ENCODE assay signal across 15 mouse cellular contexts in genomic region chr4:109234806-109235350, GRCm38 (mm10). TPM values are rescaled to one million over a fixed set of nuclear protein-coding genes. Genes with fewer than 3 reads are reported as not detected.
DNase-seq lines count a peak whose midpoint lies in the region; ATAC-seq and TF ChIP-seq lines count a peak whose summit lies in the region.
"Had no signal": no experiment of that assay in that cellular context is flagged by ENCODE, and none has a peak within 500 bp of the region (broad histone marks: within the 10 kb centered on the region; RNA-seq: fewer than 3 reads in every experiment).

No protein-coding gene starts in this region.

- TF ChIP-seq POLR2A in brain, embryonic 14.5 days (IDR thresholded peaks at IDR 0.05; ENCODE audit: borderline replicate concordance, extremely low read depth, insufficient read depth, insufficient read length, poor library complexity, severe bottlenecking): no peak

- DNase-seq in cerebellum, postnatal 10 days: peak; percentile 31 to 52
- DNase-seq in layer of hippocampus, postnatal 36 days: peak; percentile 18 to 37
- DNase-seq in layer of hippocampus, adult 18-20 months (ENCODE audit: low spot score in 2 of 2): no peak
- peak; percentile 18 for DNase-seq in 3134 (ENCODE audit: extremely low read depth, insufficient read length, low spot score)
- peak; percentile 63 for DNase-seq in brain, embryonic 14.5 days (ENCODE audit: low read depth)
- DNase-seq in liver: no peak
- no peak for DNase-seq in thymus, adult 18-20 months
- DNase-seq: adrenal gland, adult 8-10 months; heart, adult 2 months; liver, postnatal 0 days had no signal

- no peak for ATAC-seq in cerebellum, adult (ENCODE audit: insufficient number of reproducible peaks, low FRiP score, low TSS enrichment)
- ATAC-seq: forebrain, embryonic 15.5 days; inflammation-experienced regulatory T-cells, adult 6 months; liver, postnatal 0 days had no signal

- TF ChIP-seq CTCF in brain, embryonic 14.5 days (IDR thresholded peaks at IDR 0.05; ENCODE audit: borderline replicate concordance, extremely low read depth, insufficient read depth, insufficient read length): no peak

RNA-seq across cellular contexts. Expression of gene Calr4, which starts 0.6 kb away (rescaled TPM):
- under 1 TPM; 0.71 to 0.75 TPM for total RNA-seq in layer of hippocampus, postnatal 36 days (2021)
- total RNA-seq in layer of hippocampus, adult 18-20 months (2021): 1 to 10 TPM in 1 of 2 experiments, under 1 TPM in 1; 0.94 to 1.4 TPM
- 0.40 and 0.89 TPM in 2 replicates for polyA plus RNA-seq in brain, embryonic 14.5 days (2012; rRNA removed)
- total RNA-seq: gastrocnemius, adult 18-20 months; heart, adult 2 months had no signal
- polyA plus RNA-seq: heart, adult 2 months; heart, embryonic 16.5 days; inflammation-experienced regulatory T-cells, adult 6 months; liver, postnatal 0 days had no signal

RNA-seq across cellular contexts. Expression of gene Osbpl9, which starts 32.8 kb away (rescaled TPM):
- 10 to 100 TPM; 50.6 to 54.0 TPM for total RNA-seq in layer of hippocampus, postnatal 36 days (2021)
- 10 to 100 TPM; 48.3 to 54.0 TPM for total RNA-seq in layer of hippocampus, adult 18-20 months (2021)
- polyA plus RNA-seq in brain, embryonic 14.5 days (2012; rRNA removed): 79.1 and 85.6 TPM in 2 replicates

RNA-seq across cellular contexts. Expression of gene Eps15, which starts 45.2 kb away (rescaled TPM):
- total RNA-seq in layer of hippocampus, postnatal 36 days (2021): 100 to 1,000 TPM; 236 to 254 TPM
- 100 to 1,000 TPM; 218 to 234 TPM for total RNA-seq in layer of hippocampus, adult 18-20 months (2021)
- 42.1 and 70.3 TPM in 2 replicates for polyA plus RNA-seq in brain, embryonic 14.5 days (2012; rRNA removed)

Comparison
In these comparisons a context has a peak if more than half of its experiments do, and no peak if none do; other contexts are left out.
1. DNase-seq: peak in cerebellum, postnatal 10 days (2 of 2), layer of hippocampus, postnatal 36 days (2 of 2), 3134 (single experiment) and brain, embryonic 14.5 days (single experiment); none in layer of hippocampus, adult 18-20 months (0 of 2), liver (single experiment) and thymus, adult 18-20 months (0 of 2).